Mouse (Mus musculus) midbrain, embryonic 10.5 days (tissue): ENCODE data around the gene Ptgdr. TPM values are rescaled to one million over a fixed set of nuclear protein-coding genes. Genes with fewer than 3 reads are reported as not detected.
"Not testable (repeated sequence)": the region's sequence is repeated elsewhere in the genome, so short reads cannot be mapped to it uniquely, and the experiment has no call there.

Experiments
- DNase-seq: peaks from one replicate; pipeline ENCODE4 v3.0.0-alpha.2; 2017; ENCODE audit warnings: low spot score
- H3K27ac ChIP-seq: fragments of 300-500 bp; sonication (generic); replicated peaks from 2 replicates; pipeline ENCODE4 v1.5.1; 2016; ENCODE audit warnings: mild to moderate bottlenecking
- H3K27me3 ChIP-seq: fragments of 300-500 bp; sonication (generic); 2 replicates; pipeline ENCODE4 v1.6.1; 2016; ENCODE audit warnings: low read depth, mild to moderate bottlenecking; ENCODE audit not compliant: poor library complexity, severe bottlenecking
- H3K36me3 ChIP-seq: fragments of 300-500 bp; sonication (generic); 2 replicates; pipeline ENCODE4 v1.6.1; 2016; ENCODE audit warnings: mild to moderate bottlenecking, moderate library complexity
- H3K4me1 ChIP-seq: fragments of 300-500 bp; sonication (generic); 2 replicates; pipeline ENCODE4 v1.6.1; 2016
- H3K4me3 ChIP-seq: fragments of 300-500 bp; sonication (generic); 2 replicates; pipeline ENCODE4 v1.5.1; 2016; ENCODE audit warnings: mild to moderate bottlenecking, moderate library complexity
- H3K9me3 ChIP-seq: fragments of 300-500 bp; sonication (generic); replicated peaks from 2 replicates; pipeline ENCODE4 v1.6.1; 2016; ENCODE audit warnings: mild to moderate bottlenecking
- whole genome bisulfite sequencing: fragments of 180-500 bp; shearing (Covaris S2); methylation state at CpG from one replicate; pipeline ENCODE4 v1.1.7; 2016; 5-methylcytosine and 5-hydroxymethylcytosine counted together
- polyA plus RNA-seq: library from polyadenylated mRNA; unstranded; fragments of >200 nt; fragmentation: Nextera tagmentation; extraction: Ambion mirVana; gene quantifications from 2 replicates; pipeline ENCODE4 v1.2.1, GENCODE M21; 2016

Gene Ptgdr
- polyA plus RNA-seq, 1 experiment from 2014 or later: not detected

DNA sequence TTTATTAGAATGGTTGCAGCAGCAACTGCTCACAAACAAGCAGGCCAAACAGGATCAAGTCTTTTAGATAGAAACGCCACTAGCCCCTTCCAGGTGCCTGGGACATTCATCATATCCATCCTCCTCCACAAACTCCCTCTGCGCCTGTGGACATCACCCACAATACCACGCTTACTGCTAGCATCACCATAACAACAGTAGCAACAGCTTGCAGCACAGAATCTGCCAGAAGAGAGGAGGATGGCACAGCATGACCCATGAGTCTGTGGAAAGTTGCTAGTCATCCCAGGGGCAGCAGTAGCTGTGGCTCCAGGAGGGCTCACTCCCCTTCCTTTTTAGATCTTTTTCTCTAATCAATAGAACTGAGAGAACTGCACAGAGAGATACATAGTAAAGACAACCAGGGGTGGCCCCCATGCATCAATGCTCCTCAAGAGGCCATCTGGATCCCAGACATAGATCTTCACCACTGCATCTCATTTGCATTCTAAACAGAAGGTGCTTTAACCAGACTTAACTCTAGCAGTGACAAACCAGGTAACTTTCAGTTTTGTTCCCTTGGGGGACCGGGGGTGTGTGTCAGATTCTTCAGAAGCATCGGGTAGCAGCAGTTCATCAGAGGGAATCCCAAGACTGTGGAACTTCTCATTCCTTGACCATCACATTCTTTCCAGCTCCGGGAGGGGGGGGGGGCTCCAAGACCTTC is 12.5 kb downstream of the Ptgdr start:
- no peaks in the 10 kb centered on the region for H3K27me3 ChIP-seq
- H3K9me3 ChIP-seq: no peaks in the 10 kb centered on the region
- no peak overlapping the region for H3K27ac ChIP-seq
- H3K36me3 ChIP-seq: no peaks in the 10 kb centered on the region
- H3K4me1 ChIP-seq: peaks cover 8% of the 10 kb centered on the region
- DNase-seq: no peak
- H3K4me3 ChIP-seq: no peak overlapping the region
- WGBS: 75% methylated on average over 6 of the region's 6 CpGs

- Histone ChIP-seq H3K4me3 (peak overlapping the region; percentile 37), H3K27me3 (no peaks in the 10 kb centered on the region), H3K27ac (peak overlapping the region; percentile 68), H3K9me3 (no peaks in the 10 kb centered on the region), H3K36me3 (no peaks in the 10 kb centered on the region), H3K4me1 (peaks cover 8% of the 10 kb centered on the region)
- peak; percentile 25 for DNase-seq
- WGBS: 42% methylated on average over 15 of the region's 15 CpGs
Measured at GRCm38 (mm10) chr14:44843768-44844755, 15.1 kb downstream of the Ptgdr start.

GRCm38 (mm10) chr14:44838685-44839084 is 20.5 kb downstream of the Ptgdr start:
- H3K36me3 ChIP-seq: no peaks in the 10 kb centered on the region
- WGBS: 60% methylated on average over 1 of the region's 1 CpGs
- H3K4me3 ChIP-seq: no peak overlapping the region
- H3K27me3 ChIP-seq: no peaks in the 10 kb centered on the region
- no peak for DNase-seq
- H3K4me1 ChIP-seq: peaks cover 6% of the 10 kb centered on the region
- no peak overlapping the region for H3K27ac ChIP-seq
- H3K9me3 ChIP-seq: no peaks in the 10 kb centered on the region

- no peaks in the 10 kb centered on the region for H3K9me3 ChIP-seq
- no peaks in the 10 kb centered on the region for H3K27me3 ChIP-seq
- no peak overlapping the region for H3K27ac ChIP-seq
- DNase-seq: no peak
- H3K4me1 ChIP-seq: 0 out of 2 replicates have a peak, but pooled peaks cover 5% of the 10 kb centered on the region
- H3K4me3 ChIP-seq: no peak overlapping the region
- WGBS: 82% methylated on average over 2 of the region's 2 CpGs
- H3K36me3 ChIP-seq: no peaks in the 10 kb centered on the region
Measured at GRCm38 (mm10) chr14:44835132-44835531, 24.0 kb downstream of the Ptgdr start.

DNA sequence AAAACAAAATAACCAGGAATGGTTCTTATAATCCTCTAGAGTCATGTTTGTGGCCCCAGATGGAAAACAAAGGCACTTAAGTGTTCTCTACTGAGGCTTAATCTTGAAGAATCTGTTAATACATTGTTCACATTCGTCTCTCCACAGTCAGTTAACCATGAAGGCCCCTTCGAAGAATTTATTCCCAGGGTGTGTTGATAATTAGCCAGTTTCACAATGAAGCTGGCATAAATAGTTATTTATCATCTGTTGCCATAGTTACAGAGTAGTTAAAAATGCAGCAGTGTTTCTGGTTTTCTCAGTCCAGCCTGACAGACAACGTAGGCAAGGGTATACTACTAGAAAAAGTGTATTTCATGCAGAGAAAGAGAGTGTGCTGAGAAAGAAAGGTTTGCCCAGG is 25.0 kb downstream of the Ptgdr start:
- H3K36me3 ChIP-seq, H3K27me3 ChIP-seq, H3K4me3 ChIP-seq, H3K4me1 ChIP-seq, DNase-seq, H3K27ac ChIP-seq, H3K9me3 ChIP-seq: not testable (repeated sequence)
- 33% methylated on average over 3 of the region's 3 CpGs for WGBS

GRCm38 (mm10) chr14:44833096-44833495 is 26.1 kb downstream of the Ptgdr start:
- 91% methylated on average over 4 of the region's 4 CpGs for WGBS

DNA sequence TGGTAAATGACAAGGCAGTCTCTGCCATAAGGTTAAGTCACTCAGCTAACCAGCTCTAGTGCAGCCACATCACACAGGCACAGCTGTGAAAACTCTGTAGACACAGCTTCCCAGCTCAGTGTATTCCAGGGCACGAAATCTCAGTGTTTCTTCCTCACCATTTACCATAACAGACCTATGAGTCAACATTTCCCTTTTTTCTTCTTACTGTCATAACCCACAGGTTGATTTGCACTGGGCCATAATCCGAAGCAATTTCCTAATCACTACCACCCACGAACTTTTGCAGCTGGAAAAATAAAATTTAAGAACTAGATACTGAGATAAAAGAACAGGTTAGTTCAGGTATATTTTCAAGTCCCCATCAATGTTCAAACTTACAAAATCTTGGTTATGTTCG is 31.4 kb downstream of the Ptgdr start:
- H3K36me3 ChIP-seq: no peaks in the 10 kb centered on the region
- no peak overlapping the region for H3K4me3 ChIP-seq
- H3K9me3 ChIP-seq: no peaks in the 10 kb centered on the region
- 86% methylated on average over 4 of the region's 4 CpGs for WGBS
- no peaks in the 10 kb centered on the region for H3K4me1 ChIP-seq
- no peak overlapping the region for H3K27ac ChIP-seq
- DNase-seq: no peak
- H3K27me3 ChIP-seq: no peaks in the 10 kb centered on the region

More at GRCm38 (mm10) chr14:44833096-44833495, 26.1 kb downstream of the Ptgdr start:
- not testable (repeated sequence) for H3K9me3 ChIP-seq, DNase-seq, H3K4me3 ChIP-seq, H3K36me3 ChIP-seq, H3K27ac ChIP-seq, H3K27me3 ChIP-seq, H3K4me1 ChIP-seq

DNA sequence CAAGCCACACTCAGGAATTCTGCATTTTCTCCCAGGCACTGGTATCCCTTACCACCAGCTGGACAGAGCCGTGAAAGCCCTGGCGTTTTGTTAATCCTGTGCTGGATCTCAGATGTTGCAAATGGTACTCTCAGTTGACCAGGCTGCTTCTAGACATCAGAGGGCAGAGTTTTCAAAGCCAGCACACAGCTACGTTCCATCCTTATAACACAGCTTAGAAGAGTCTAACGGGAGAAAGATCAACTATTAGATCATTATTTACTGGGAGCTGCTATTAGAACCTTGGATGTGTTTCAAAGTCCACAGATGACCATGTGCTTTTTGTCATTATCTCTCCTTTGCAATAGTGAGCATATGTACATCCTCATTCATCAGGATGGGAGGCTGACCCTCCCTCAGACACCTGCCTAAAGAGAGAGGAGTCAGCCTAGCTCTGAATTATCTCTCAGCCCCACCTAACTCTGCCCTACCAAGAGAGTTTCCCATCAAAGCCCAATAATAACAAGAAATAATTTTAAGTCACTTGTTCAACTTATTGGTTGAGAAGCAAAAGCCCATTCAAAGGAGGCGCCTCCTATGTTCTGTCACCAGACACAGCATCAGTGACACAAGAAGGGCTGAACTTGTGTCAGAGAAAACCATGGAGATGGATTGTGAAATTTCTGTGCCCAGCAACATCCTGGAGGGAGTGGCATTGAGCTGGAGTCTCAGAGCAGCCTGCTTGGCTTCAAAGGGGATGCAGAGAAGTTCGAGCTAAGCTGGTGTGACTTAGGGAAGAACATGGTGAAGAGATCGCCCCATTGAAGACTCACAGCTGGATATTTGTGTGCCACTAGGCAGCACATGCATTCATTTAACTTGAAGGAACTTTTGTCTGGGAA is 37.8 kb downstream of the Ptgdr start:
- Histone ChIP-seq H3K4me3 (no peak overlapping the region), H3K27ac (no peak overlapping the region)
- WGBS: 74% methylated on average over 7 of the region's 7 CpGs

GRCm38 (mm10) chr14:44813152-44813551 is 46.0 kb downstream of the Ptgdr start:
- H3K27me3 ChIP-seq, DNase-seq, H3K4me1 ChIP-seq, H3K4me3 ChIP-seq, H3K36me3 ChIP-seq, H3K27ac ChIP-seq, H3K9me3 ChIP-seq: not testable (repeated sequence)

More for the DNA sequence above, 37.8 kb downstream of the Ptgdr start:
- Histone ChIP-seq H3K36me3 (no peaks in the 10 kb centered on the region), H3K4me1 (no peaks in the 10 kb centered on the region), H3K27me3 (no peaks in the 10 kb centered on the region), H3K9me3 (no peaks in the 10 kb centered on the region)
- DNase-seq: no peak

Other genes starting within 250 kb of the Ptgdr start
- gene Gm5624, start 231.4 kb downstream of the Ptgdr start, polyA plus RNA-seq: not detected in 2 replicates
- not detected in 2 replicates for gene Gm8257, start 152.9 kb downstream of the Ptgdr start, polyA plus RNA-seq
- not detected in 2 replicates for gene Gm8267, start 109.0 kb downstream of the Ptgdr start, polyA plus RNA-seq
- gene Ptger2, start 128.8 kb upstream of the Ptgdr start, polyA plus RNA-seq: not detected in 2 replicates